Mouse (Mus musculus) cerebellum, postnatal 25 days (tissue): Measurements from ENCODE around the gene Otud1.

Experiments used
- DNase-seq, 2 experiments: peaks; one replicate each; pipeline ENCODE4 v3.0.0; 2021; ENCODE audit warnings: mixed read lengths in 2 of 2

Gene Otud1

DNA sequence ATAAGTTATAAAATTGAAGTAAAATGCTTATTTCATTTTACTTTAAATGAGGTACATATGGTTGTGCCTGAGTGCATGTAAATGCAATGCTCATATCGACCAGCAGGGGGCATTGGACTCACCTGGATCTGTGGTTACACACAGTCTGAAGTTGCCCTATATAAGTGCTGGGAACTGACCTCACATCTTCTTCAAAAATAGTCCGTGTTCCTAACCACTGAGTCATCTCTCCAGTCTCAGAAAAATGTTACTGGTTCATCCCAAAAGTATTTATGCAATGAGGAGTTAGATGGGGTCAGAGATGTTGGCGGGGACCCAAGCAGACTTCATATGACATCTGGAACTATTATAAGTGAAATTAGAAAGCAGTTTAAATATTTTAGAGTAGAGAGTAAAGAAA lies 25.4 kb downstream of the Otud1 start:
- DNase-seq: peak in 1 of 2 experiments; percentile 29

DNA sequence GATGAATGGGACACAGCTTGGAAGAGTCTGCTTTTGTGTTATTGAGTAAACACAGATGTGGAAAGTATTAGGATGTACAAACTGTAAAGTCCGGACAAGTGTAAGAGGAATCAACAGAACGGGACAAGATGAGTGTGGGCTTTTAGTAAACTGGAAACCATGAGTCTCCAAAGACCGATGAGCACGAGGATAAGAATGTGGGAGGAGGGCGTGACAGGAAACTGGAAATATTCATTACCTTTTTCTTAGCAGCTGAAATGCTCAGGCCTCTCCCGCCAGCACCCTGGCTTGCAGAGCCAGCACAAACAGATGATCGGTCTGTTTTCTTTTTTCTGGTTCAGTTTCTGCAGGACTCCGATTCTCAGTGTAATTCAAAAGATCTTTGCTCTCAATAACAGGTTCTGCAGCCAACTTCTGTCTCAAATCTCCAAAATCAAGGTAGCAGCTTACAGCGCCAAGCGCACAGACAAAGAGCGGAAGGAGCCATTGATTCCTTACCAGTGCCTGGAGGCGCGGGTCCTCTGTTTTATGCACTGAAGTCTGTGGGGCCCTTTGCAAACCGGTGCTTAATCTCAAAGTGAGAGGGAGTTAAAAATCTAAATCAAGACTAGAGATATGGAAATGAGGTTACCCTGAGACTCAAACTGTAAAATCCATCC lies 28.1 kb downstream of the Otud1 start:
- no peak for DNase-seq

DNA sequence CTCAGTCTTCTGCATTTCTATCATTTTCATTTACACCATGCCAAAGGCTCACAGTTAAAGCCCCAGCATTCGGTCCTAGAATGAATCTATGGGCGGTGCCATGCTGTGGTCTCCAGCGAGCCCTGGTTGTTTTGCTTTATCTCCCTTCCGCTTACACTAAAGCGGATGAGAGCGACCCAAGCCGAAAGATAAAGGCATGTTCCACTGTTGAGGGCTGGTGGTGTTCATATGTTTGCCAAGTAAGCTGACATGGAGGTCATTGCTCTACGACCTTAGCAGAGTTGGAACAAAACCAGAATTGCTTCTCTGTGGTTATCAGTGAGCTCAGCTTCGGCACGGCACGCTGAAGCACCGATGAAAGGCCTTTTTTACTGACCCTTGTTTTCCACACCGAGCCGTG lies 32.5 kb downstream of the Otud1 start:
- no peak for DNase-seq

DNA sequence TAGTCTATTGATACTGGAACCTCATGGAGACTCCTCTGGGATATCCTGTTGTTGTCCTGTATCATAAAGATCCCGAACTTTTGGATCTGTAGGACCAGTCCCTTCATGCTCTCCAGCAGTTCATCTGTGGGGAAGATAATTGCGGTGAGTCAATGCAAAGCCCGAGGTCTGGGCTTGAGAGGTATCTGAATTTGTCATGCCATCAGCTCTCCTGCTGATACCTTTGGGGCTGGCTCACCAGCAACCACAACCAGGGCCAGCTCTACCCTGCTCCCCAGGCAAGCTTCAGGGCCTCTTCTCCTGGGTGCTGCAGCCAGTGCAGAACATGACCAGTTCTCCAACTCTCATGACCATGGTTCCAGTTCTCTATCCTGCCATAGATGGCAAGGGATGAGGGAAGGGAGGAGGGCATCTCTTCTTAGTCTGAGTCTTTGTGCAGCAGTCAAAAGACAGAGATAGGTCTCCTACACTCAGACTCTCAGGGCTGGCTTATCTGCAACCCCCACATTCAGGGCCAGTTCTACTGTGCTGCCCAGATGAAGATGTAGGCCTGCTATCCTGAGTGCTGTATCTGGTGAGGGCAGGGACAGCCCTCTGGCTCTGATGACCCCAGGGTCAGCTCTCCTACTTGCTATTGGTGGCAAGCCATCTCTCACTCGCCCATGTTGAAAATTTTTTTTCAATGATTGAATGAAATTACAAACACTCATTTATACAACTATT lies 42.2 kb downstream of the Otud1 start:
- DNase-seq: no peak

DNA sequence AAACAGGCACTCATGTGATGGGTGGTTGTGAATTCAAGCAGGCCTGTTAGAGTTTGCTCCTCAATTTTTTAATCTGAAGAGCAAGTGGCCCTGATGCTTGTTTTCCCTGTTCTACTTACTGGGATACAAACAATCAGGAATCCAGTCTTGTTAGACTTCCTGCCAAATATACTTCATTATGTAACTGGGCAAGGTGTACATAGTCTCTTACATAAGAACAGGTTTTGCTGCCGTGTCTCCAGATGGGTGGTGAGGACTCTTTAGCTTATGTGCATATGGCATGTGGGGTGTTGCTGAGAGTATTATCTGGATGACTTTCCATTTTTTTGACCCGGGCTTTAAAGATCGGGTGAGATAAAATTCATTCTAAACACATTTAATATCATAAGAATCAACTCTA lies 43.8 kb downstream of the Otud1 start:
- DNase-seq: peak in 1 of 2 experiments; percentile 13

DNA sequence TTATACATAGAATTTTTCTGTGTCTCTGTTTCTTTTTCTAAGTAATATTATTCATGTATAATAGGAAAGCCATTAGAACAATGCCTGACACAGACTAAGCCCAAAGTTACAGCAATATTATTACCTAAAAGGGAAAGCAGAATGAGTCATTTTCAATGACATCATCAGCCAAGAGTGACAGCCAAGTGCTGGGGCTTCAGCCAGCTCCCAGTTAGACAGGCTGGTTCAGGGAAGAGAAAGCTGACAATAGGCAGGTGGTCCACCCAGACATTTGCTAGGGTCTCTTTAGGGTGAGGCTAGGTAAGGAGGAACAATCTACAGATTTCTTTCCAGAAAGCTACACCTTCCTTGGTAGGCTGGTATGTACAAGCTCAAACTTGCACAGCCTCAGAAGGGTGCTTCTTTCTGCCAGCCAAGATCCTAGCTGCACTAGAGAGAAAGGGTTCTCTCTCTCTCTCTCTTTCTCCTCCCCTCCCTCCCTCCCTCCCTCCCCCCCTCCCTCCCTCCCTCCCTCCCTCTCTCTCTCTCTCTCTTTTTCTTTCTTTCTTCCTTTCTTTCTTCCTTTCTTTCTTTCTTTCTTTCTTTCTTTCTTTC lies 45.6 kb downstream of the Otud1 start:
- peak; percentile 60 to 69 for DNase-seq

DNA sequence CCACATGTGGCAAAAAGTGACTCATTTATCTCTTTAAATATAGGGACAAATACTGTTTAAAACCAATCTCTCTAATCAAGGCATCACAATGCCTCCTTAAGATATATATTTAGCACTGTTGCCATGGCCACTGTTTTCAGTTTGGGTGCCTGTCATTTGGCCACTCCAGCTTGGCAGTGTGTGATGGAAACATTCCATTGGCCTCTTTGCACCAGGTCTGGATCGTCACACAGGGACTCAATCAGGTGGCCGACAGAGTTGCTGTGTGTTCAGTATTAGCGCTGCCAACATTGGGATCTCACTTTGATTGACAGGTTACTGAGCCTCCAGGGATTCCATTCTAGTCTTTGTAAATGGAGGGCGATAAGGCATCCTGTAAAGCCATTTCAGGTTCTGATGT lies 46.1 kb downstream of the Otud1 start:
- peak; percentile 32 to 58 for DNase-seq

DNA sequence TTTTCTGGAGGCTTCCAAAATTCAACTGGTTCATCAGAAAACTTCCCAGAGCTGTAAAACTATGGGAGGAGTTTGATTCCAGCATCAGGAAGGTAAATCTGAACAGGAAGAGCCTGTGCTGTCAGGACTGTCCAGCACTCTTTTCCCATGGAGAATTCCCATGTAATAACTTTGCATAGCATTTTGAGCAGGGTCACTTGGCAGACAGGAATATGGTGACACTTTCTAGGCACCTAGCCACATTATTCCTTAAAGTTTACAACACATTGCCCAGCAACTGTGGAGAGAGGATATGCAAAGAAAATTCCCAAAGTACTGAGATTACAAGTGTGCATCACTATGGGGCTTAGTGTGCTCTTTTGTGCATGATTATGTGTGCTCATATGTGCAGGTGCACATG lies 46.7 kb downstream of the Otud1 start:
- no peak for DNase-seq

DNA sequence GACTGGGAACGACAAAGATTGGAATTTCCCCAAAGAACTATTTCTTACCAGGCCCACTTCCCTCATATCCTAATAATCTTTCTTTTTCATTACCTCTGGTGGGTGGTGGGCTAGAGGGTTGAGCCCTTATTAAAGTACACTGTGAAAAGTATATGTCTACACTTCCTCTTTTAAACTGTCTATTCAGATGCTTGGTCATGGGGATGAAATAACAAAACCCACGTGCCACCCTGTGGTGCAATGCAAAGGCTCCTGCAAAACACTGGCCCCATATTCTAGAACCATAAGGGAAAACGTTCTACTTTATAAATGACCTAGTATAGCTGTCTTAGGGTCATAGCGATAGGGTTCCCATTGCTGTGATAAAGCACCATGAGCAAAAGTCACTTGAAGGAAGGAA lies 49.3 kb downstream of the Otud1 start:
- DNase-seq: no peak
